Mouse (Mus musculus) thymus, adult 2 months (tissue): ENCODE data around the gene Il27ra. TPM values are rescaled to one million over a fixed set of nuclear protein-coding genes. Genes with fewer than 3 reads are reported as not detected.
A peak's percentile ranks its signal among the peaks of the same experiment; 100 is the strongest.

Experiments
- DNase-seq: peaks from one replicate; pipeline ENCODE4 v3.0.0; 2021
- H3K27ac ChIP-seq: fragments of 200-500 bp; 2 replicates; pipeline ENCODE4 v1.5.1; 2012; ENCODE audit warnings: low read length, control low read depth; ENCODE audit not compliant: control insufficient read depth, insufficient read depth
- H3K27me3 ChIP-seq: fragments of 200-500 bp; 2 replicates; pipeline ENCODE4 v1.6.1; 2012; ENCODE audit warnings: mild to moderate bottlenecking, low read length, moderate library complexity, mixed read lengths; ENCODE audit not compliant: control insufficient read depth, insufficient read depth
- H3K36me3 ChIP-seq: fragments of 200-500 bp; 2 replicates; pipeline ENCODE4 v1.6.1; 2012; ENCODE audit warnings: mild to moderate bottlenecking, low read length, moderate library complexity; ENCODE audit not compliant: control insufficient read depth, insufficient read depth
- H3K4me1 ChIP-seq: fragments of 200-500 bp; replicated peaks from 2 replicates; pipeline ENCODE4 v1.6.1; 2012; ENCODE audit warnings: low read length; ENCODE audit not compliant: control insufficient read depth, insufficient read depth
- H3K4me3 ChIP-seq: fragments of 200-500 bp; 2 replicates; pipeline ENCODE4 v1.5.1; 2012; ENCODE audit warnings: mild to moderate bottlenecking, low read length, control low read depth, moderate library complexity; ENCODE audit not compliant: control insufficient read depth, insufficient read depth
- CTCF ChIP-seq: fragments of 200-500 bp; IDR thresholded peaks from 2 replicates; pipeline ENCODE4 v1.5.1; 2012; ENCODE audit warnings: mild to moderate bottlenecking, control low read depth, low read length, moderate library complexity, borderline replicate concordance; ENCODE audit not compliant: control insufficient read depth, poor library complexity, insufficient read depth; ENCODE audit errors: extremely low read depth
- POLR2A ChIP-seq: fragments of 200-500 bp; IDR thresholded peaks from 2 replicates; pipeline ENCODE4 v1.6.1; 2012; ENCODE audit warnings: mild to moderate bottlenecking, low read length, control low read depth, moderate library complexity; ENCODE audit not compliant: control insufficient read depth, poor library complexity, insufficient read depth; ENCODE audit errors: extremely low read depth
- WGBS: fragments of 180-500 bp; shearing (Covaris S2); methylation state at CpG from one replicate; pipeline ENCODE4 v1.1.7; 2018; 5-methylcytosine and 5-hydroxymethylcytosine counted together
- polyA plus RNA-seq: library from polyadenylated mRNA; depleted of rRNA; stranded (reverse); fragments of >200 nt; gene quantifications from 2 replicates; pipeline ENCODE4 v1.2.3, GENCODE M21; 2012

Gene Il27ra
- polyA plus RNA-seq, 1 experiment = 84.0 TPM

- Histone ChIP-seq H3K27ac (no peak overlapping the region), H3K36me3 (peaks cover 51% of the 10 kb centered on the region), H3K27me3 (no peaks in the 10 kb centered on the region), H3K4me1 (no peaks in the 10 kb centered on the region), H3K4me3 (no peak overlapping the region)
- DNase-seq = no peak
- no peak for TF ChIP-seq POLR2A
- WGBS = 86% methylated on average over 8 of the region's 8 CpGs
These were observed 41.4 kb upstream of the Il27ra start for GRCm38 (mm10) chr8:84083829-84084241.

- DNase-seq = no peak
These were observed 36.8 kb upstream of the Il27ra start for GRCm38 (mm10) chr8:84079206-84079605.

GRCm38 (mm10) chr8:84076849-84077248, 34.5 kb upstream of the Il27ra start:
- Histone ChIP-seq H3K4me1 (peaks cover 9% of the 10 kb centered on the region), H3K4me3 (no peak overlapping the region), H3K27me3 (no peaks in the 10 kb centered on the region), H3K36me3 (peaks cover 13% of the 10 kb centered on the region), H3K27ac (no peak overlapping the region)
- no peak for DNase-seq
- 88% methylated on average over 3 of the region's 3 CpGs for WGBS
- TF ChIP-seq POLR2A (no peak), CTCF (no peak)

More at GRCm38 (mm10) chr8:84079206-84079605, 36.8 kb upstream of the Il27ra start:
- 98% methylated on average over 5 of the region's 5 CpGs for WGBS
- TF ChIP-seq CTCF (no peak), POLR2A (no peak)
- H3K36me3 ChIP-seq = peaks cover 33% of the 10 kb centered on the region
- H3K27me3 ChIP-seq = no peaks in the 10 kb centered on the region
- no peak overlapping the region for H3K4me3 ChIP-seq
- no peak overlapping the region for H3K27ac ChIP-seq
- no peaks in the 10 kb centered on the region for H3K4me1 ChIP-seq

- Histone ChIP-seq H3K27ac (no peak overlapping the region), H3K27me3 (no peaks in the 10 kb centered on the region), H3K4me3 (no peak overlapping the region), H3K4me1 (peaks cover 9% of the 10 kb centered on the region), H3K36me3 (peaks cover 12% of the 10 kb centered on the region)
- no peak for DNase-seq
- WGBS = 94% methylated on average over 1 of the region's 1 CpGs
- TF ChIP-seq POLR2A = no peak
- no peak for TF ChIP-seq CTCF
These were observed 34.0 kb upstream of the Il27ra start for GRCm38 (mm10) chr8:84076412-84076811.

GRCm38 (mm10) chr8:84073230-84073976, 31.0 kb upstream of the Il27ra start:
- peak overlapping the region; percentile 31; the same call in 1 of the 2 replicates for H3K27ac ChIP-seq
- 67% methylated on average over 10 of the region's 10 CpGs for WGBS
- no peaks in the 10 kb centered on the region for H3K36me3 ChIP-seq
- peaks cover 9% of the 10 kb centered on the region for H3K4me1 ChIP-seq
- no peaks in the 10 kb centered on the region for H3K27me3 ChIP-seq
- H3K4me3 ChIP-seq = no peak overlapping the region
- no peak for DNase-seq
- TF ChIP-seq CTCF (no peak), POLR2A (no peak)

GRCm38 (mm10) chr8:84072321-84072720, 29.9 kb upstream of the Il27ra start:
- H3K4me1 ChIP-seq = peaks cover 13% of the 10 kb centered on the region
- 95% methylated on average over 10 of the region's 10 CpGs for WGBS
- H3K27me3 ChIP-seq = no peaks in the 10 kb centered on the region
- no peak for DNase-seq
- no peak for TF ChIP-seq CTCF
- TF ChIP-seq POLR2A = no peak
- H3K27ac ChIP-seq = no peak overlapping the region
- no peak overlapping the region for H3K4me3 ChIP-seq
- H3K36me3 ChIP-seq = no peaks in the 10 kb centered on the region
